25 mouse cellular contexts compared by ENCODE assay signal in genomic region chr10:40937569-40937968, GRCm38 (mm10). TPM values are rescaled to one million over a fixed set of nuclear protein-coding genes. Genes with fewer than 3 reads are reported as not detected.
A peak's percentile ranks its signal among the peaks of the same experiment; 100 is the strongest.
DNase-seq lines count a peak whose midpoint lies in the region; ATAC-seq and TF ChIP-seq lines count a peak whose summit lies in the region.
"Had no signal": no experiment of that assay in that cellular context is flagged by ENCODE, and none has a peak within 500 bp of the region (broad histone marks: within the 10 kb centered on the region; RNA-seq: fewer than 3 reads in every experiment).

No protein-coding gene starts in this region.

- no peak for TF ChIP-seq CTCF in heart, adult 2 months (IDR thresholded peaks at IDR 0.05)
- no peak for TF ChIP-seq CTCF in Patski (IDR thresholded peaks at IDR 0.05)

- WGBS in heart, adult 2 months, result 94% methylated on average over 20 of the region's 20 CpGs
- WGBS in midbrain, embryonic 16.5 days, result 95% methylated on average over 20 of the region's 20 CpGs

- CTCF ChIA-PET in Patski (lab: Charles Lee), result interaction anchor here (1.2 kb wide), 1 partner anchor 10 kb away, joined by 3 read pairs; no protein-coding TSS in a partner anchor

- no peaks in the 10 kb centered on the region for H3K79me2 ChIP-seq in heart, adult 2 months (replicated peaks; ENCODE audit: control insufficient read depth, insufficient read depth, low read length)

- no peaks in the 10 kb centered on the region for H3K4me1 ChIP-seq in heart, adult 2 months (ENCODE audit: control insufficient read depth, insufficient read depth, low read length)
- peaks cover under 1% of the 10 kb centered on the region; the same call in 1 of the 2 replicates for H3K4me1 ChIP-seq in midbrain, embryonic 16.5 days (ENCODE audit: control insufficient read depth, insufficient read depth, low read length)
- H3K4me1 ChIP-seq: embryonic facial prominence, embryonic 13.5 days; hindbrain, embryonic 12.5 days had no signal

- no peak for TF ChIP-seq POLR2A in heart, adult 2 months (IDR thresholded peaks at IDR 0.05; ENCODE audit: insufficient read depth, low read depth, low read length)

- no peak overlapping the region for H3K9ac ChIP-seq in heart, adult 2 months (ENCODE audit: low read depth, low read length)
- no peak overlapping the region for H3K9ac ChIP-seq in midbrain, embryonic 16.5 days (ENCODE audit: low read depth, low read length)
- H3K9ac ChIP-seq: embryonic facial prominence, embryonic 13.5 days; forebrain, embryonic 12.5 days; forebrain, embryonic 15.5 days; hindbrain, embryonic 12.5 days; hindbrain, embryonic 15.5 days had no signal

- H3K9me3 ChIP-seq in midbrain, embryonic 16.5 days (replicated peaks; ENCODE audit: control insufficient read depth, low read length, poor library complexity, severe bottlenecking), result no peaks in the 10 kb centered on the region
- H3K9me3 ChIP-seq: embryonic facial prominence, embryonic 13.5 days; forebrain, embryonic 12.5 days; forebrain, embryonic 15.5 days; hindbrain, embryonic 12.5 days; hindbrain, embryonic 15.5 days had no signal

- no peaks in the 10 kb centered on the region for H3K27me3 ChIP-seq in heart, adult 2 months (ENCODE audit: control insufficient read depth, insufficient read depth, low read length)
- H3K27me3 ChIP-seq in Patski, result no peaks in the 10 kb centered on the region
- H3K27me3 ChIP-seq in midbrain, embryonic 16.5 days (ENCODE audit: control insufficient read depth, insufficient read depth, low read depth, low read length), result no peaks in the 10 kb centered on the region
- H3K27me3 ChIP-seq: embryonic facial prominence, embryonic 13.5 days; forebrain, embryonic 12.5 days; forebrain, embryonic 15.5 days; hindbrain, embryonic 12.5 days; hindbrain, embryonic 15.5 days had no signal

- peak; percentile 71 for ATAC-seq in Patski
- ATAC-seq in midbrain, embryonic 16.5 days, result no peak
- ATAC-seq: forebrain, embryonic 15.5 days; intestine, postnatal 0 days had no signal

- intact Hi-C loops in heart, adult 2 months (cut with DNase I), result no loop called here
- intact Hi-C loops in gastrocnemius, postnatal 14 days (cut with DNase I; ENCODE audit: low total_unique reads), result loop anchor here (5.0 kb wide), 1 partner anchor 1675 kb away; no protein-coding TSS in a partner anchor

- no peak overlapping the region for H3K4me3 ChIP-seq in heart, adult 2 months
- no peak overlapping the region for H3K4me3 ChIP-seq in midbrain, embryonic 16.5 days (ENCODE audit: low read depth, low read length)
- H3K4me3 ChIP-seq: embryonic facial prominence, embryonic 13.5 days; erythroblast, embryonic 14.5 days; forebrain, embryonic 12.5 days; forebrain, embryonic 15.5 days; hindbrain, embryonic 12.5 days; hindbrain, embryonic 15.5 days had no signal

- no peak overlapping the region for H3K27ac ChIP-seq in heart, adult 2 months
- no peak overlapping the region for H3K27ac ChIP-seq in midbrain, embryonic 16.5 days (ENCODE audit: low read length)
- H3K27ac ChIP-seq: embryonic facial prominence, embryonic 13.5 days; forebrain, embryonic 12.5 days; forebrain, embryonic 15.5 days; hindbrain, embryonic 12.5 days; hindbrain, embryonic 15.5 days had no signal

- in situ Hi-C loops in Patski (cut with MboI; ENCODE audit: low pct_unique_long_range_greater_than_20kb), result no loop called here

- no peaks in the 10 kb centered on the region for H3K36me3 ChIP-seq in heart, adult 2 months (ENCODE audit: control insufficient read depth, insufficient read depth, low read length)
- H3K36me3 ChIP-seq in midbrain, embryonic 16.5 days (ENCODE audit: control insufficient read depth, insufficient read depth, low read length), result peaks cover 42% of the 10 kb centered on the region

- POLR2A ChIA-PET in Patski (lab: Charles Lee), result no interaction called here

- peak; percentile 61 for DNase-seq in heart, adult 11 months
- no peak for DNase-seq in heart, adult 2 months
- DNase-seq in Patski (ENCODE audit: low read depth, low spot score), result peak; percentile 27
- DNase-seq in retina, adult 2 months (ENCODE audit: low read depth, low spot score), result peak; percentile 1
- DNase-seq in retina, postnatal 7 days (ENCODE audit: low read depth, low spot score), result peak; percentile 13
- no peak for DNase-seq in layer of hippocampus, postnatal 10 days (ENCODE audit: low spot score in 2 of 2)
- no peak for DNase-seq in gastrocnemius, postnatal 14 days
- DNase-seq: adrenal gland, adult 2 months; adrenal gland, postnatal 14 days; cerebellum, adult 11 months; cerebellum, adult 2 months; cerebellum, adult 9-11 months; cerebellum, postnatal 25 days; gastrocnemius, postnatal 25 days had no signal

- no peak overlapping the region for H3K4me2 ChIP-seq in midbrain, embryonic 16.5 days (ENCODE audit: low read length)
- H3K4me2 ChIP-seq: embryonic facial prominence, embryonic 13.5 days; forebrain, embryonic 12.5 days; forebrain, embryonic 15.5 days; heart, embryonic 11.5 days; hindbrain, embryonic 12.5 days; hindbrain, embryonic 15.5 days had no signal

- no peak for TF ChIP-seq EP300 in heart, adult 2 months (IDR thresholded peaks at IDR 0.05; ENCODE audit: insufficient read depth, low read depth, low read length)

RNA-seq across cellular contexts. Expression of gene Wasf1, which starts 54.3 kb away (rescaled TPM):
- total RNA-seq in heart, adult 2 months (2021), result under 1 TPM; 0.43 to 0.63 TPM
- 0.47 and 0.53 TPM in 2 replicates for polyA plus RNA-seq in heart, adult 2 months (2012; rRNA removed)
- 12.8 TPM for polyA plus RNA-seq in Patski (2021)
- total RNA-seq in layer of hippocampus, postnatal 10 days (2021), result 100 to 1,000 TPM; 303 to 359 TPM
- polyA plus RNA-seq in midbrain, embryonic 16.5 days (2015; fragmentation: Nextera tagmentation; extraction: Ambion mirVana), result 126 and 136 TPM in 2 replicates
- 1 to 10 TPM; 1.4 to 1.8 TPM for total RNA-seq in gastrocnemius, postnatal 14 days (2021)
- total RNA-seq: common myeloid progenitor, adult 5-6 weeks; hematopoietic stem cell, adult 5-6 weeks had no signal

RNA-seq across cellular contexts. Expression of gene Cdc40, which starts 54.5 kb away (rescaled TPM):
- total RNA-seq in heart, adult 2 months (2021), result 10 to 100 TPM; 18.6 to 19.3 TPM
- 8.6 and 19.1 TPM in 2 replicates for polyA plus RNA-seq in heart, adult 2 months (2012; rRNA removed)
- 28.1 TPM for polyA plus RNA-seq in Patski (2021)
- total RNA-seq in layer of hippocampus, postnatal 10 days (2021), result 10 to 100 TPM; 36.0 to 38.2 TPM
- polyA plus RNA-seq in midbrain, embryonic 16.5 days (2015; fragmentation: Nextera tagmentation; extraction: Ambion mirVana), result 23.4 and 24.8 TPM in 2 replicates
- 1 to 10 TPM; 8.7 to 8.8 TPM for total RNA-seq in gastrocnemius, postnatal 14 days (2021)

Comparison
In these comparisons a context has a peak if more than half of its experiments do, and no peak if none do; other contexts are left out.
1. DNase-seq: peak in heart, adult 11 months (single experiment), Patski (single experiment), retina, adult 2 months (single experiment) and retina, postnatal 7 days (single experiment); none in heart, adult 2 months (0 of 2), layer of hippocampus, postnatal 10 days (0 of 2) and gastrocnemius, postnatal 14 days (single experiment).
2. RNA of gene Wasf1, which starts 54.3 kb away (total RNA-seq): 303 to 359 TPM in layer of hippocampus, postnatal 10 days; 1.4 to 1.8 TPM in gastrocnemius, postnatal 14 days and 0.43 to 0.63 TPM in heart, adult 2 months; every median in the first group is over 100 times any median in the second.